Mouse (Mus musculus) neural tube, embryonic 14.5 days (tissue): ENCODE data around the gene Mpp5. TPM values are rescaled to one million over a fixed set of nuclear protein-coding genes. Genes with fewer than 3 reads are reported as not detected.
A peak's percentile ranks its signal among the peaks of the same experiment; 100 is the strongest.

Experiments used
- ATAC-seq: fragments of 200-750 bp; cut with Nextera tagmentation; 2 replicates; pipeline ENCODE4 v1.8.0; 2017; ENCODE audit warnings: low read depth, mild to moderate bottlenecking, moderate TSS enrichment, moderate library complexity
- H3K27ac ChIP-seq: fragments of 300-500 bp; sonication (generic); 2 replicates; pipeline ENCODE4 v1.5.1; 2014; ENCODE audit warnings: low read depth, mild to moderate bottlenecking, control low read depth, low read length, moderate library complexity, mixed read lengths
- H3K27me3 ChIP-seq: fragments of 300-500 bp; sonication (generic); 2 replicates; pipeline ENCODE4 v1.6.1; 2014; ENCODE audit warnings: low read length; ENCODE audit not compliant: control insufficient read depth, insufficient read depth
- H3K36me3 ChIP-seq: fragments of 300-500 bp; sonication (generic); 2 replicates; pipeline ENCODE4 v1.6.1; 2014; ENCODE audit warnings: low read length, mixed read lengths; ENCODE audit not compliant: control insufficient read depth, insufficient read depth
- H3K4me1 ChIP-seq: fragments of 300-500 bp; sonication (generic); 2 replicates; pipeline ENCODE4 v1.6.1; 2014; ENCODE audit warnings: low read length; ENCODE audit not compliant: control insufficient read depth, insufficient read depth
- H3K4me2 ChIP-seq: fragments of 300-500 bp; sonication (generic); 2 replicates; pipeline ENCODE4 v1.6.1; 2014; ENCODE audit warnings: mild to moderate bottlenecking, low read depth, low read length, control low read depth
- H3K4me3 ChIP-seq: fragments of 300-500 bp; sonication (generic); 2 replicates; pipeline ENCODE4 v1.5.1; 2014; ENCODE audit warnings: low read depth, low read length, control low read depth, mixed read lengths
- H3K9ac ChIP-seq: fragments of 300-500 bp; sonication (generic); replicated peaks from 2 replicates; pipeline ENCODE4 v1.6.1; 2014; ENCODE audit warnings: low read depth, mild to moderate bottlenecking, control low read depth, low read length, mixed read lengths
- H3K9me3 ChIP-seq: fragments of 300-500 bp; sonication (generic); 2 replicates; pipeline ENCODE4 v1.6.1; 2016; ENCODE audit warnings: low read length; ENCODE audit not compliant: control insufficient read depth
- WGBS: fragments of 180-500 bp; shearing (Covaris S2); extraction: QIAGEN DNeasy Blood & Tissue Kit; methylation state at CpG from one replicate; pipeline ENCODE4 v1.1.7; 2014; 5-methylcytosine and 5-hydroxymethylcytosine counted together
- polyA plus RNA-seq: library from polyadenylated mRNA; unstranded; fragments of >200 nt; fragmentation: Nextera tagmentation; extraction: Ambion mirVana; gene quantifications from 2 replicates; pipeline ENCODE4 v1.2.1, GENCODE M21; 2014

The Mpp5 gene
- polyA plus RNA-seq, 1 experiment from 2014 or later, result 11.4 TPM

DNA sequence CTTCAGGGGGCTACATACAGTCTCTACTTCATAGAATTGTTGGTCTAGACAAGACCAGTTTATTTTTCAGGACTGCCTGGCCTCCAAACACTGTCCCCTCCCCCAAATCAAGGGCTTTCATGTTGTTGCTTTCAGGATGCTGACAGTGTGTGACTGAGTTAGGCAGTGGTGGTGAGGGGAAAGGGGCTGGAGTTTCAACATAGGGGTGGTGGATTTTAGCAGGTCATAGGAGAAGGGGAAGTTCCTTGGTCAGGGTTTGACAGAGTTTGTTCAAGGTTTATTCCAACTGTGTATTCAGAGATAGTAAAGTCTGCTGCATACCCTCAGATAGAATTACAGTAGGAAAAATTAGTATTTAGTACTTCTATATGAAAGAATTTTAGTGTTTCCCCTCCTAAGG, 53.1 kb downstream of the Mpp5 start:
- H3K4me2 ChIP-seq, result no peak overlapping the region
- H3K4me3 ChIP-seq, result no peak overlapping the region
- H3K27ac ChIP-seq, result no peak overlapping the region
- no peak overlapping the region for H3K9ac ChIP-seq
- no peak for ATAC-seq
- no peaks in the 10 kb centered on the region for H3K27me3 ChIP-seq
- no peaks in the 10 kb centered on the region for H3K4me1 ChIP-seq
- no peaks in the 10 kb centered on the region for H3K9me3 ChIP-seq
- H3K36me3 ChIP-seq, result no peaks in the 10 kb centered on the region; the same call in 1 of the 2 replicates

- Histone ChIP-seq H3K27me3 (no peaks in the 10 kb centered on the region), H3K4me1 (no peaks in the 10 kb centered on the region), H3K9ac (no peak overlapping the region), H3K4me2 (no peak overlapping the region), H3K36me3 (no peaks in the 10 kb centered on the region), H3K9me3 (no peaks in the 10 kb centered on the region), H3K4me3 (no peak overlapping the region), H3K27ac (no peak overlapping the region)
- no peak for ATAC-seq
Observed at GRCm38 (mm10) chr12:78814437-78814836, 65.7 kb downstream of the Mpp5 start.

DNA sequence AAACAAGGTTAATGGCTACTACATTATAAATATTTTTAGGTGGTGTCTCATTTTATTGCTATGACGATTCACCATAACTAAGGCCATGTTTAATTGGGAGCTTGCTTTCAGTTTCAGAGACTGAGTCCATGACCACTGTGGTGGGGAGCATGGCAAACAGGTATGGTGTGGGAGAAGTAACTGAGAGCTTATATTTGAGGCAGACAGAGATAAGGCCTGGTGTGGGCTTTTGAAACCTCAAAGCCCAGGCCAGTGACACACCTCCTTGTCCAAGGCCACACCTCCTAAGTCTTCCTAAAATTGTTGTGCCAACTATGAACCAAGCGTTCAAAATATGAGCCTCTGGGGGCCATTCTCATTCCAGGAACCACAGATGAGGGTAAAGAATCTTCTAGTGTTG, 85.8 kb downstream of the Mpp5 start:
- ATAC-seq, result no peak
- Histone ChIP-seq H3K9ac (no peak overlapping the region), H3K27ac (no peak overlapping the region), H3K4me3 (no peak overlapping the region), H3K4me2 (no peak overlapping the region), H3K9me3 (no peaks in the 10 kb centered on the region), H3K27me3 (no peaks in the 10 kb centered on the region), H3K4me1 (no peaks in the 10 kb centered on the region), H3K36me3 (peaks cover 20% of the 10 kb centered on the region)
- 97% methylated on average over 2 of the region's 2 CpGs for WGBS

DNA sequence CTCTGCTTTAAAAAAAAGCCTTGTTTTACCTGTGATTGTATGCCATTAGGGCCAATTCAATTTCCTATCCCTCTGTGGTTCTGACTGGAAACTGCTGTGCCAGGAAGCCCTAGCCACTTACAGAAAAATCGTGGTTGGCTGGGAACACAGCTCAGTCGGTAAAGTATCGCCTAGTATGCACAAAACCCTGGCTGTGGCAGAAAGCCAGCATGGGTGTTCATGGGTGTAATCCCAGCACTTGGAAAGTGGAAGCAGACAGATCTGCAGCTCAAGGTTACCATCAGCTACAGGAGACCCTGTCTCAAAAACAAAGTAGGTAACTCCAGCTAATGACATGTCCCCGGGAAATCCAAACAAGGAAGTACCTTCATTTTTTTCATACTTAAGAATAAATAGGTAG, 91.2 kb downstream of the Mpp5 start:
- Histone ChIP-seq H3K9ac (no peak overlapping the region), H3K4me2 (no peak overlapping the region), H3K4me1 (no peaks in the 10 kb centered on the region), H3K27me3 (no peaks in the 10 kb centered on the region), H3K4me3 (no peak overlapping the region), H3K9me3 (no peaks in the 10 kb centered on the region), H3K36me3 (peaks cover 44% of the 10 kb centered on the region), H3K27ac (no peak overlapping the region)
- ATAC-seq, result no peak
- WGBS, result 92% methylated on average over 4 of the region's 4 CpGs

GRCm38 (mm10) chr12:78842429-78842828, 93.7 kb downstream of the Mpp5 start:
- no peak overlapping the region for H3K27ac ChIP-seq
- H3K4me3 ChIP-seq, result no peak overlapping the region
- no peaks in the 10 kb centered on the region for H3K9me3 ChIP-seq
- no peaks in the 10 kb centered on the region for H3K4me1 ChIP-seq
- no peak overlapping the region for H3K9ac ChIP-seq
- ATAC-seq, result no peak
- H3K36me3 ChIP-seq, result peaks cover 40% of the 10 kb centered on the region
- WGBS, result 97% methylated on average over 1 of the region's 1 CpGs
- H3K4me2 ChIP-seq, result no peak overlapping the region
- no peaks in the 10 kb centered on the region for H3K27me3 ChIP-seq

GRCm38 (mm10) chr12:78848246-78848645, 99.5 kb downstream of the Mpp5 start:
- Histone ChIP-seq H3K4me2 (no peak overlapping the region), H3K27ac (no peak overlapping the region), H3K9ac (no peak overlapping the region), H3K36me3 (peaks cover 37% of the 10 kb centered on the region), H3K27me3 (no peaks in the 10 kb centered on the region), H3K9me3 (no peaks in the 10 kb centered on the region), H3K4me3 (no peak overlapping the region), H3K4me1 (no peaks in the 10 kb centered on the region)
- no peak for ATAC-seq
- 92% methylated on average over 4 of the region's 4 CpGs for WGBS

- Histone ChIP-seq H3K27me3 (no peaks in the 10 kb centered on the region), H3K4me1 (peaks cover 21% of the 10 kb centered on the region), H3K4me2 (peak overlapping the region; percentile 70), H3K27ac (peak overlapping the region; percentile 66), H3K9me3 (no peaks in the 10 kb centered on the region), H3K4me3 (peak overlapping the region; percentile 97), H3K36me3 (no peaks in the 10 kb centered on the region), H3K9ac (peak overlapping the region; percentile 73)
- ATAC-seq, result peak; percentile 4
- 1% methylated on average over 30 of the region's 30 CpGs for WGBS
Observed at GRCm38 (mm10) chr12:78860921-78861495, 112.3 kb downstream of the Mpp5 start.

GRCm38 (mm10) chr12:78861496-78862253, 113.0 kb downstream of the Mpp5 start, which contains the start of the genes Atp6v1d and Eif2s1:
Gene Atp6v1d, minus strand, starts transcription at chr12:78861638.
Gene Eif2s1, plus strand, starts transcription at chr12:78861819.
- peak within 1 kb of the TSS; percentile 97 for H3K4me3 ChIP-seq
- H3K9ac ChIP-seq, result peak within 1 kb of the TSS; percentile 73
- peak within 1 kb of the TSS; percentile 73 for H3K4me2 ChIP-seq
- peak within 1 kb of the TSS; percentile 66 for H3K27ac ChIP-seq
- WGBS, result under 1% methylated on average over 55 of the region's 55 CpGs
- H3K9me3 ChIP-seq, result no peaks in the 10 kb centered on the region
- no peaks in the 10 kb centered on the region for H3K27me3 ChIP-seq
- peaks cover 21% of the 10 kb centered on the region for H3K4me1 ChIP-seq
- no peaks in the 10 kb centered on the region for H3K36me3 ChIP-seq
- ATAC-seq, result peak; percentile 100

- H3K4me2 ChIP-seq, result peak overlapping the region; percentile 73
- H3K27ac ChIP-seq, result peak overlapping the region; percentile 56
- no peaks in the 10 kb centered on the region for H3K27me3 ChIP-seq
- peak overlapping the region; percentile 97 for H3K4me3 ChIP-seq
- peak overlapping the region; percentile 69 for H3K9ac ChIP-seq
- peaks cover 21% of the 10 kb centered on the region for H3K4me1 ChIP-seq
- no peak for ATAC-seq
- under 1% methylated on average over 22 of the region's 22 CpGs for whole genome bisulfite sequencing
- H3K9me3 ChIP-seq, result no peaks in the 10 kb centered on the region
- no peaks in the 10 kb centered on the region for H3K36me3 ChIP-seq
Observed at GRCm38 (mm10) chr12:78862254-78862730, 113.6 kb downstream of the Mpp5 start.
